Mouse (Mus musculus): ENCODE data around the gene Bhlhe41. TPM values are rescaled to one million over a fixed set of nuclear protein-coding genes. Genes with fewer than 3 reads are reported as not detected.

Gene Bhlhe41
- polyA plus RNA-seq, 1 experiment from 2014 or later: 1.3 TPM

DNA sequence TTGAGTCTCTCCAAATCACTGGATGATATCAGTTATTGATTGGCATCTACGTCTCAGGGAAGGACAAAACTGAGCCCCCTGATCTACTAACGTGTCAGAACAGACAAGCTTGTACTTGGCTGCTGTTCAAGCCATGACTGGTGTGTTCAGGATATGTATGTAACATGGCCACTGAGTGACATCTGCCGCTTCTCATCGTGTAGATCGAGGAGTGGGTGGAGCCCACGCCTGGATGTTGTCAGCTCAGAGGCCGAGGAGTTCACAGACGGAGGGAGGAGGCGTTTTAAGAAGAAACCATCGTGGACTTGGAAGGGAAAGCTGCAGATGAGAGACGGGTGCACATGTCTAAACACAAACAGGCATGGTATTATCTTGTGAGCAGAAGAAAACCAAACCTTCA, 26.6 kb upstream of the Bhlhe41 start:
- no peak overlapping the region for H3K27ac ChIP-seq
- WGBS: 81% methylated on average over 11 of the region's 11 CpGs
- no peak overlapping the region for H3K4me3 ChIP-seq
- H3K27me3 ChIP-seq: no peaks in the 10 kb centered on the region
- no peak overlapping the region for H3K4me2 ChIP-seq
- H3K4me1 ChIP-seq: 0 out of 2 replicates have a peak, but pooled peaks cover 3% of the 10 kb centered on the region
- no peak overlapping the region for H3K9ac ChIP-seq
- no peaks in the 10 kb centered on the region for H3K36me3 ChIP-seq (ENCODE audit: poor library complexity, severe bottlenecking)
- ATAC-seq: no peak
- H3K9me3 ChIP-seq (replicated peaks): no peaks in the 10 kb centered on the region

- H3K4me3 ChIP-seq: no peak overlapping the region
- H3K9me3 ChIP-seq (replicated peaks): no peaks in the 10 kb centered on the region
- no peaks in the 10 kb centered on the region for H3K36me3 ChIP-seq (ENCODE audit: poor library complexity, severe bottlenecking)
- no peak for ATAC-seq
- H3K4me2 ChIP-seq: no peak overlapping the region
- WGBS: 71% methylated on average over 6 of the region's 6 CpGs
- H3K27ac ChIP-seq: no peak overlapping the region
- H3K27me3 ChIP-seq: no peaks in the 10 kb centered on the region
- 0 out of 2 replicates have a peak, but pooled peaks cover 3% of the 10 kb centered on the region for H3K4me1 ChIP-seq
- H3K9ac ChIP-seq: no peak overlapping the region
These were observed 22.4 kb upstream of the Bhlhe41 start for GRCm38 (mm10) chr6:145887719-145888118.

GRCm38 (mm10) chr6:145886277-145886676, 20.9 kb upstream of the Bhlhe41 start:
- no peaks in the 10 kb centered on the region for H3K36me3 ChIP-seq (ENCODE audit: poor library complexity, severe bottlenecking)
- H3K9me3 ChIP-seq (replicated peaks): no peaks in the 10 kb centered on the region
- 0 out of 2 replicates have a peak, but pooled peaks cover 3% of the 10 kb centered on the region for H3K4me1 ChIP-seq
- H3K4me2 ChIP-seq: no peak overlapping the region
- H3K27ac ChIP-seq: no peak overlapping the region
- WGBS: 80% methylated on average over 8 of the region's 8 CpGs
- no peak overlapping the region for H3K4me3 ChIP-seq
- H3K27me3 ChIP-seq: no peaks in the 10 kb centered on the region
- no peak overlapping the region for H3K9ac ChIP-seq
- no peak for ATAC-seq

DNA sequence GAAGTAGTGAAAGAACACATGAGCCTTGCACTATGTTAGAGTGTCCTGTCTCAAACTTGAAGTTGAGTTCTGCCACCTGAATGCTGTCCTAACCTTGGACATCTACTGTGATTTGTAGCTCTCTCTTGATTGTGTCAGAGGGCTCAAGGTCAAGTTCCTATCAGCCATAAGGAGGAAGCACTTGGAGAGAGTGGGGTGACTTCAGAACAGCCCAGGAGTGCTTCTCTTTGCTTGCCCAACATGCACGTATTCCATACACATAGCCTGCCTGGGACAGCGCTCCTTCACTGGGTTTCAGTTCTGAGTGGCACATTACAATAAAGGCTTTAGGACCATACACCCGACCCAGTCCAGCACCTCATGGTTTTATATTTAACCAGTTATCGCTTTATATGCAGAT, 19.7 kb upstream of the Bhlhe41 start:
- Histone ChIP-seq H3K4me2 (no peak overlapping the region), H3K9me3 (replicated peaks) (no peaks in the 10 kb centered on the region), H3K4me1 (0 out of 2 replicates have a peak, but pooled peaks cover 3% of the 10 kb centered on the region), H3K36me3 (ENCODE audit: poor library complexity, severe bottlenecking) (no peaks in the 10 kb centered on the region), H3K9ac (no peak overlapping the region), H3K27ac (no peak overlapping the region), H3K4me3 (no peak overlapping the region), H3K27me3 (no peaks in the 10 kb centered on the region)
- 84% methylated on average over 4 of the region's 4 CpGs for WGBS
- ATAC-seq: no peak

DNA sequence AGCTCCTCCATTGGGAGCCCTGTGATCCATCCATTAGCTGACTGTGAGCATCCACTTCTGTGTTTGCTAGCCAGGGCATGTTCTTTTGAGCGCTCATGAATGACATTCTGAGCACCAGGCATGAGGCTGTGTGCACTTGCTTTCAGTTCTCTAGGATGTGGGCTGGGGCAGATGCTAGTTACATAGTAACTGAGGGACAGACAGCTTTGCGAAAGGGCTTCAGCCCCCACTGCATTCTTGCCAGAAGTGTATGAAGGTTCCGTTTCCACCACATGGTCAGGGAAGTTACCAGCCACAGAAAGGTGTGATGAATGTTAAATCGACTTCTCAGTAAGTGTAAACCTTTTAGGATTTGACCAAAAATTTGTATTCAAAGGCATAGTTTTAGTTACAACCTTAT, 18.3 kb upstream of the Bhlhe41 start:
- Histone ChIP-seq H3K4me1 (0 out of 2 replicates have a peak, but pooled peaks cover 3% of the 10 kb centered on the region), H3K36me3 (ENCODE audit: poor library complexity, severe bottlenecking) (no peaks in the 10 kb centered on the region), H3K27ac (no peak overlapping the region), H3K27me3 (no peaks in the 10 kb centered on the region), H3K9ac (no peak overlapping the region), H3K4me2 (no peak overlapping the region), H3K9me3 (replicated peaks) (no peaks in the 10 kb centered on the region), H3K4me3 (no peak overlapping the region)
- WGBS: 89% methylated on average over 4 of the region's 4 CpGs
- ATAC-seq: no peak

DNA sequence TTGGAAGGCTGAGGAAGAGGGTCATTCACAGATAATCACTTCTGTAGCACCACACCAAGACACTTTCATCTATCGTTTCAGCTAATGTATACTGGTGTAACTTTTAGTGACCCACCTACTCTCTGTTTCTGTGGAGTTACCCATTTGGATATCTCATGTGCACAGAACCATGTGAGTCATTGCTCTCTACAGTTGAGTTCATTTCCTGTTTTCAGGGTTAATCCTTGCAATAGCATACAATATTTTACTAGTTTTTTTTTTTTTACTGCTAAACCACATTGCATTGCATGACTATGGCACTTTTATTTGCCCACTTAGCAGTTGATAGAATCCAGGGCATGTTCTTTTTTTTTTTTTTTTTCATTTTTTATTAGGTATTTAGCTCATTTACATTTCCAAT, 17.7 kb upstream of the Bhlhe41 start:
- H3K9me3 ChIP-seq (replicated peaks): no peaks in the 10 kb centered on the region
- no peak overlapping the region for H3K4me2 ChIP-seq
- H3K4me1 ChIP-seq: no peaks in the 10 kb centered on the region
- H3K36me3 ChIP-seq (ENCODE audit: poor library complexity, severe bottlenecking): no peaks in the 10 kb centered on the region
- 92% methylated on average over 1 of the region's 1 CpGs for WGBS
- H3K4me3 ChIP-seq: no peak overlapping the region
- H3K27me3 ChIP-seq: no peaks in the 10 kb centered on the region
- H3K27ac ChIP-seq: no peak overlapping the region
- ATAC-seq: no peak
- H3K9ac ChIP-seq: no peak overlapping the region

DNA sequence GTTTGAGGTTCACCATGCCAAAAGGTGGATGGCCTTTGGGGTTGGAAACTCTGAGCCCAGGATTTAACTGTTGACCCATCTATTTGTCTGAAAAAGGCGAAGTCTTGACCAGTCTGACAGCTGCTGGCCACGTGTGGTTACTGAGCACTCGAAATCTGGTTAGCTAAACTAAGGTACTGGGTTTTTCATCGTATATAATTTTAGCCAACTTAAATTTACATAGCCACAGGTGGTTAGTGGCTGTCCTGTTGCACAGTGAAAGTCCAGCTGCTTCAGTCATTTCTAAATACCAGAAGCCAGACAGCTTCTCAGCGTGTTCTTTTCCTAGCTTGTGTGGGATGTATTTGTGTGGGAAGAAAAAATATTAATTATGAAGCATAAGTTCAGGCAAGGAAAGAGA, 15.3 kb upstream of the Bhlhe41 start:
- H3K4me2 ChIP-seq: no peak overlapping the region
- H3K4me3 ChIP-seq: no peak overlapping the region
- no peak overlapping the region for H3K27ac ChIP-seq
- WGBS: 87% methylated on average over 5 of the region's 5 CpGs
- ATAC-seq: no peak
- H3K9ac ChIP-seq: no peak overlapping the region
- peaks cover 6% of the 10 kb centered on the region for H3K4me1 ChIP-seq
- no peaks in the 10 kb centered on the region for H3K36me3 ChIP-seq (ENCODE audit: poor library complexity, severe bottlenecking)
- H3K9me3 ChIP-seq (replicated peaks): no peaks in the 10 kb centered on the region
- H3K27me3 ChIP-seq: no peaks in the 10 kb centered on the region

GRCm38 (mm10) chr6:145876986-145877735, 11.8 kb upstream of the Bhlhe41 start:
- Histone ChIP-seq H3K4me3 (no peak overlapping the region), H3K9me3 (replicated peaks) (no peaks in the 10 kb centered on the region), H3K36me3 (ENCODE audit: poor library complexity, severe bottlenecking) (no peaks in the 10 kb centered on the region), H3K4me2 (no peak overlapping the region), H3K9ac (no peak overlapping the region), H3K27ac (no peak overlapping the region), H3K27me3 (no peaks in the 10 kb centered on the region), H3K4me1 (peaks cover 6% of the 10 kb centered on the region)
- ATAC-seq: no peak
- 85% methylated on average over 9 of the region's 9 CpGs for WGBS

GRCm38 (mm10) chr6:145873354-145873753, 8.0 kb upstream of the Bhlhe41 start:
- no peak for ATAC-seq
- no peak overlapping the region for H3K4me3 ChIP-seq
- H3K27ac ChIP-seq: no peak overlapping the region
- H3K4me2 ChIP-seq: no peak overlapping the region
- no peaks in the 10 kb centered on the region for H3K36me3 ChIP-seq (ENCODE audit: poor library complexity, severe bottlenecking)
- H3K27me3 ChIP-seq: peaks cover 8% of the 10 kb centered on the region
- WGBS: 82% methylated on average over 8 of the region's 8 CpGs
- H3K9ac ChIP-seq: no peak overlapping the region
- H3K4me1 ChIP-seq: peaks cover 6% of the 10 kb centered on the region
- H3K9me3 ChIP-seq (replicated peaks): no peaks in the 10 kb centered on the region

DNA sequence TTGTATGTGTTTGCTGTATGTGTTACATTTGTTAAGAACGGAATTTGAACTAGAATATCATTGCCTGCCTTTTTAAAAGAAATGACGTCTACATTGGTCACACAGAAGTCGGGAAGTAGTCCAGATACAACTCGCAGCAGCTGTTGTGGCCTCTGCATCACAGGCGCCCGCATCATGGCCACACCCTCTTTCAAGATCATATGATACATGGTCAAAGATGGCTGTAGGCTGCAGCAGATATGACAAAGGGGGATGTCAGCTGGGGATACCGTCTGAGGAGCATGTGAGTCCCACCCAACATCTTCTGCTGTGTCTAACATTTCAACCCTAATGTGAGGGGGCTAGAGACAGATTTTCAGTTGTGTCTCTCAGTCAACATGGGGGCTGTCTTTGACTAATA, 6.7 kb upstream of the Bhlhe41 start:
- peaks cover 21% of the 10 kb centered on the region for H3K27me3 ChIP-seq
- no peak overlapping the region for H3K27ac ChIP-seq
- no peak overlapping the region for H3K9ac ChIP-seq
- no peak overlapping the region for H3K4me3 ChIP-seq
- no peaks in the 10 kb centered on the region for H3K9me3 ChIP-seq (replicated peaks)
- H3K4me1 ChIP-seq: peaks cover 3% of the 10 kb centered on the region
- 91% methylated on average over 7 of the region's 7 CpGs for WGBS
- no peak overlapping the region for H3K4me2 ChIP-seq
- H3K36me3 ChIP-seq (ENCODE audit: poor library complexity, severe bottlenecking): no peaks in the 10 kb centered on the region
- no peak for ATAC-seq

DNA sequence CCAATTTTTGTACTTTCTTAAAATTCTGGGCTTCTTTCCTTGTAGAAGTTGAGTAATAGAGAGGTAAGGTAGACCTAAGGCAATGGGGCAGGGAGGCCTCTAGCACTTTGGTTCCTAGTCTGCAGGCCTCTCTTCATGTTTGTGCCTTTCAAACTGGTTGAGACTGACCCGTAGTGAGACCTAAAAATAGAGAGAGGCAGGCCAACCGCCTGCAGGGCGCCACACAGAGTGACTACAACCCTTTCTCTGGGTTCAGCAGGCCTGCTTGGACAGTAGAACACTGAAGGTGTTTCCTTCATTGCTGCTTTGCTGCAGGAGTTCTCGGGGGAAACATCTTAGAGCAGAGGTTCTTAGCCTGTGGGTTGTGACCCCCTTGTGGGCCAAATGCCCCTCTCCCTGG, 5.6 kb upstream of the Bhlhe41 start:
- Histone ChIP-seq H3K9me3 (replicated peaks) (no peaks in the 10 kb centered on the region), H3K27me3 (peaks cover 25% of the 10 kb centered on the region), H3K36me3 (ENCODE audit: poor library complexity, severe bottlenecking) (no peaks in the 10 kb centered on the region), H3K4me2 (no peak overlapping the region), H3K4me3 (no peak overlapping the region), H3K4me1 (peaks cover 7% of the 10 kb centered on the region), H3K27ac (no peak overlapping the region), H3K9ac (no peak overlapping the region)
- WGBS: 73% methylated on average over 4 of the region's 4 CpGs
- no peak for ATAC-seq

DNA sequence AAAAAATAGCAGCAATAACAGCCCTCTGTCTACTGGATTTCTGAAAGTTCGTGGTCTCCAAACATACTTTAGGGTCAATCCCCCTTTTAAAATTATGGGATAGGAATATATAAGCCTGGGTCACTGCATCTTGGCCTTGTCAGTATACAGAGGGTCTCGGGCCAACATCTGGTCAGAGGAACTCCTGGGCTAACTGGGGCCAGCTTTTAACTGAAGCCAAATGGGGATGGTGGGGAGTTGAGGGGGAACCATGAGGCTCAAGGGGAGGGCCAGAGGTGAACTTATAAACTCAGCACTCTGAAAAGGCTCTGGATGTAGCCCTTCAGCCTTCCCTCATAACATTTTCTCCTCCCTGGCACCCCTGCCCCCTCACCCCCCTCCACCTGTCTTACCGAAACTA, 1.8 kb upstream of the Bhlhe41 start:
- Histone ChIP-seq H3K9me3 (replicated peaks) (no peaks in the 10 kb centered on the region), H3K27ac (no peak overlapping the region), H3K36me3 (ENCODE audit: poor library complexity, severe bottlenecking) (no peaks in the 10 kb centered on the region), H3K4me1 (peaks cover 42% of the 10 kb centered on the region), H3K4me2 (peak overlapping the region; percentile 99), H3K9ac (no peak overlapping the region), H3K4me3 (no peak overlapping the region), H3K27me3 (peaks cover 64% of the 10 kb centered on the region)
- ATAC-seq: no peak
- 69% methylated on average over 3 of the region's 3 CpGs for WGBS

All from forebrain, embryonic 13.5 days (tissue).